Mouse (Mus musculus) gastrocnemius, postnatal 36 days (tissue): Measurements from ENCODE around the gene Ndufa8. TPM values are rescaled to one million over a fixed set of nuclear protein-coding genes. Genes with fewer than 3 reads are reported as not detected.

Experiments used
- DNase-seq, 2 experiments: peaks; one replicate each; pipeline ENCODE4 v3.0.0; 2022
- intact Hi-C: fragments of 180-260 bp; cut with DNase I; formaldehyde crosslinking; loops from one replicate; pipeline ENCODE4 v1.15.1; 2025
- total RNA-seq, 2 experiments: library from RNA; stranded (reverse); gene quantifications; 2 replicates each; pipeline ENCODE4 v1.2.3; 2021

Ndufa8 gene
- total RNA-seq, 2 experiments from 2014 or later = 365 to 379 TPM

DNA sequence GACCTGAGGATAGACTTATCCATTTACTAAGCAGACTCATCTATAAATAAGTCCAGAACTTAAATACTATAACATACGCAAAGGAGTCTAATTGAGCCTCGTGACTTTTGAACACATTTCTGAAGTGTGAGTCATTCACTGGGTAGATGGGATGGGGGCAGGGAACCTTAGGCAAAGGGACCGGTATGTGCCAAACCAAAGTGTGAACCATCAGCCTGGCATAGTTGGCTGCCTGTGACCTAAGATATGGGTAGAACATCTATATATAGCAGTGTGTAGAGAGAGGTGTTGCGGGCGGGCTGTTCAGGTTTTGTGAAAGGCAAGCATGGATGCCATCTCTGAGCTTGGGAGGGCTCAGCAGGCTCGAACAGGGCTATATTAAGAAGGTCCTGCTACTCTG is 54.9 kb downstream of the Ndufa8 start:
- intact Hi-C loops = no loop called here
- no peak for DNase-seq

DNA sequence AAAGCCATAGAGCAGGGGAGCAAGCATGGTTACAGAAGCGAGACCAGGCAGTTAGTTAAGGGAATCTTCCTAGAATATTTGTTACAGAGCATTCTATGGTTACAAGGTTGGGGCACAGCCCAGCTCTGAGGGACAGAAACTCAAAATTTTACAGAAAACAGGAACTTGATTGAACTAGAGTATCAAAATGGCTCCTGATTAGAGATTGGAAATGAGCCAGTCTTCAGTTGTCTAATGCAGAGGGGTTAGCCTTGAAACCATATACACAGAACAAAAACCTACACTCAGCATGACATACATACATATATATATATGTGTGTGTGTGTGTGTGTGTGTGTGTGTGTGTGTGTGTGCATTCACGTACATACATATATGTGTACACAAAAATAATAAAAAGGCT is 55.7 kb downstream of the Ndufa8 start:
- intact Hi-C loops = no loop called here

DNA sequence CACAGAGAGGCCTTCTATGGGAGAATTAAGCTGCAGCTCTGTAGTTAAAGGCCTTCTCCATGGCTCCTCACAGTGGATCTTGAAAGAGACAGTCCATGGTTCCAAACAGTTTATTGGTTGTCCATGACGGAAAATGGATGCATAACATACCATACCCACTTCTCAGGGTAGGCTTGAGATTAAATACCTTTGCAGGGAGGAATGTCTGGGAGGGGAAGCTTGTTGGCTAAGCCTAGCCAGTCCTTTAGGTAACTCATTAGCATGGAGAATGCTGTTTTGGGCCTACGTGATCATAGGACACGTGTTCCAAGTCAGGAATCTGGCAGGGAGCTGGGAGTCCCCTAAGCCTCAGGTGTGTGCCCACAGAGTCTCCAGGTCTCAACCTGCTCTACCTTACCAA is 56.9 kb downstream of the Ndufa8 start:
- DNase-seq = no peak
- intact Hi-C loops = no loop called here

More for the DNA sequence above, 55.7 kb downstream of the Ndufa8 start:
- DNase-seq = no peak

Other genes with a start within 250 kb of the Ndufa8 start
- gene Ttll11, start 69.5 kb downstream of the Ndufa8 start, total RNA-seq = 1 to 10 TPM; 2.7 TPM
- not detected for gene Morn5, start 52 bp upstream of the Ndufa8 start, total RNA-seq
- gene Lhx6, start 56.0 kb upstream of the Ndufa8 start, total RNA-seq = 1 to 10 TPM; 2.4 to 2.8 TPM
- gene Mrrf, start 87.0 kb upstream of the Ndufa8 start, total RNA-seq = 10 to 100 TPM; 13.5 to 18.8 TPM
- 10 to 100 TPM; 28.9 to 31.1 TPM for gene Rbm18, start 87.4 kb upstream of the Ndufa8 start, total RNA-seq
- 1 to 10 TPM; 3.2 to 3.7 TPM for gene Ptgs1, start 181.0 kb upstream of the Ndufa8 start, total RNA-seq